Mouse (Mus musculus): Measurements from ENCODE around the gene Gm35315. TPM values are rescaled to one million over a fixed set of nuclear protein-coding genes. Genes with fewer than 3 reads are reported as not detected.
A peak's percentile ranks its signal among the peaks of the same experiment; 100 is the strongest.
"Not testable (repeated sequence)": the region's sequence is repeated elsewhere in the genome, so short reads cannot be mapped to it uniquely, and the experiment has no call there.

The Gm35315 gene
- polyA plus RNA-seq, 1 experiment from 2014 or later, result 1.1 TPM

DNA sequence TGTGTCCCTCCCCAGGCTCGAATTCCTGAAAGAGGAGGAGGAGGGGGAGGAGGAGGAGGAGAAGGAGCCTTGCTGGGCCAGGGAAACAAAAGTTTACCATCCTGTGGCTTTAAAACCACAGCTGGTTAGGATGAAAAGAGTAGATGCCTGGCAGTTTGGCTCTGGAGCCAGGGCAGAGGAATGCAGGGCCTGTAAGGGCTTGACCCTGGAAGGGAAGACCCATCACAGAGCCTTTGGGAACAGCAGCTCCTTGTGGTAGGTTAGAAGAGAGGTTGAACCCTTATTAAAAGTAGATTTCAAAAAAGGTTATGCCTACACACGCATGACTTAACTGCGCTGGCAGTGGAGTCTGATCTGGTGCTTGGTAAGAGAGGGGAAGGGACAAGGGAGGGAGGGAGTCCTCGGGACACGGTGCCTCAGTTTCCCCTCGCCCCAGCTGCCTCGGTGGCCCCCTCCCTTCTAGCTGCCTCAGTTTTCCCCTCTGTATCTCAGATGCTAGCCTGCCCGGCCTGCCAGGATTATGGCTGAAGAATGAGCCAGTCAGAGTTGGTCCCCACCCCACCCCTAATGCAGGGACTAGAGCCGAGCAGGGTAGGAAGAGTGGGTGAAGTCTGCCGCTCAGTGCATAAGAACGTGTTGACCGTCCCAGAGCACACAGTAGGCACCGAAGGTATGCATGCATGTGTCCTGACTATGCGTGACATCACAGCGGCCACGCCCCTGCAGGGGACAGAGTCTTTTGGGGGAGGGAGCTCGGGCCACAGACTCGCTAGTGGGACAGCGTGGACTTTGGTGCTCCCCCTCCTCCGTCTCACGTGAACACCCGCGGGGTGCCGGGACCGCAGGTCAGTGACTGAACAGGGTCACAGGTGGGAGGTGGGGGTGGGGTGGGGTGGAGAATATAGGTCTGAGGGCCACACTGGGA lies 5.7 kb upstream of the Gm35315 start, which contains the start of gene Plcxd1:
Gene Plcxd1, plus strand, starts transcription at position 314 of the 925 bp plus-strand sequence.
- peaks cover 24% of the 10 kb centered on the region for H3K27me3 ChIP-seq
- H3K9ac ChIP-seq, result 0 out of 2 replicates have a peak within 1 kb of the TSS, but pooled peaks have one; percentile 33
- H3K27ac ChIP-seq, result no peak within 1 kb of the TSS
- H3K4me1 ChIP-seq (replicated peaks), result peaks cover 32% of the 10 kb centered on the region
- no peaks in the 10 kb centered on the region for H3K9me3 ChIP-seq (replicated peaks)
- H3K36me3 ChIP-seq, result peaks cover 27% of the 10 kb centered on the region
- peak within 1 kb of the TSS; percentile 66 for H3K4me2 ChIP-seq
- ATAC-seq (ENCODE audit: low read depth) (0 out of 2 replicates have a peak, but pooled peaks have one; percentile 10), DNase-seq (no peak)
- 15% methylated on average over 25 of the region's 25 CpGs for WGBS (ENCODE audit: insufficient replicate concordance)
- peak within 1 kb of the TSS; percentile 39 for H3K4me3 ChIP-seq (replicated peaks)

DNA sequence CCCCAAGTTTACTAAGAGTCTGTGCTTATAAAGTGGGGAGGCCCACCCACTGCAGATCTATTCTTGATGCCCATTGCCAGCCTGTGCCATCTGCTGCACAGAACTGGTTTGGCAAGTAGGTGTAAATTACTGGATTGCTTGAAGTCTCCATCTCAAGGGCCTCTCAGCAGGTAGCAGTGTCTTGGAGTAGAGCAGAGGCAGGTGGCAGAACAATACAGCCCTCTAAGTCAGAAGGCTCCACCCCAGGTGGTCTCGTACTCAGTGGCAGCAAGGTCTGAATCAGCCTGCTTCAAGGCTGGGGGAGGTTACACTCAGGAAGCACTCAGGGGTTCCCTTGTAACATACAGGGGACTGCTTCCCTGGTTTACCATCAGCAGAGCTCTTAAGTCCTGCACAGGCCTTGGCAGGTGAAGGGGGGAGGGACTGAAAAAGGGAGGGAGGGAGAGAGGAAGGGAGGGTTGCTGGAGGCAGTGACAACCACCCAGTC lies 4.8 kb upstream of the Gm35315 start:
- WGBS (ENCODE audit: insufficient replicate concordance), result 62% methylated on average over 1 of the region's 1 CpGs
- ATAC-seq (ENCODE audit: low read depth), result no peak

DNA sequence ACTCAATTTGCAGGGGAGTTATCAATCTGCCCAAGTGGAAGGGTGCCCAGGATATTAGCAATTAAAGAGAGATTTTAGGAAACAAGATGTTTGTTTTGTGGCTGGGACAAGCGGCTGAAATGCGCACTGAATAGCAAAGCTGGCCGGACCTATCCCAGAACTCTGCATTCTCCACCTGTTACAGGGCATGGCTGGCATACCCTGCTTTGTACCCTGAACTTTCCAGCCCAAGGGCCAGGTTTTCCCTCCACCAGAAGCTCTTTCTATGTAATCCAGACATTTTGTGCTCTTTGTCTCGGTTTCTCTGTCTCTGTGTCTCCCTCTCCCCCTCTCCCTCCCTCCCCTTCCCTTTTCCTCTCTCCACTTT lies 610 bp upstream of the Gm35315 start:
- Histone ChIP-seq H3K4me3 (replicated peaks) (peak overlapping the region; percentile 60), H3K36me3 (no peaks in the 10 kb centered on the region), H3K9me3 (replicated peaks) (no peaks in the 10 kb centered on the region), H3K4me1 (replicated peaks) (peaks cover 22% of the 10 kb centered on the region), H3K9ac (peak overlapping the region; percentile 70), H3K27me3 (peaks cover 6% of the 10 kb centered on the region; the same call in 1 of the 2 replicates), H3K27ac (peak overlapping the region; percentile 81), H3K4me2 (peak overlapping the region; percentile 80)
- no peak for DNase-seq
- 3% methylated on average over 4 of the region's 4 CpGs for WGBS (ENCODE audit: insufficient replicate concordance)
- peak; percentile 35 for ATAC-seq (ENCODE audit: low read depth)

More for the DNA sequence above, 4.8 kb upstream of the Gm35315 start:
- Histone ChIP-seq H3K4me2 (no peak overlapping the region), H3K9me3 (replicated peaks) (no peaks in the 10 kb centered on the region), H3K4me3 (replicated peaks) (no peak overlapping the region), H3K27me3 (peaks cover 24% of the 10 kb centered on the region), H3K36me3 (peaks cover 18% of the 10 kb centered on the region), H3K4me1 (replicated peaks) (peaks cover 38% of the 10 kb centered on the region), H3K27ac (no peak overlapping the region), H3K9ac (no peak overlapping the region)
- no peak for DNase-seq

DNA sequence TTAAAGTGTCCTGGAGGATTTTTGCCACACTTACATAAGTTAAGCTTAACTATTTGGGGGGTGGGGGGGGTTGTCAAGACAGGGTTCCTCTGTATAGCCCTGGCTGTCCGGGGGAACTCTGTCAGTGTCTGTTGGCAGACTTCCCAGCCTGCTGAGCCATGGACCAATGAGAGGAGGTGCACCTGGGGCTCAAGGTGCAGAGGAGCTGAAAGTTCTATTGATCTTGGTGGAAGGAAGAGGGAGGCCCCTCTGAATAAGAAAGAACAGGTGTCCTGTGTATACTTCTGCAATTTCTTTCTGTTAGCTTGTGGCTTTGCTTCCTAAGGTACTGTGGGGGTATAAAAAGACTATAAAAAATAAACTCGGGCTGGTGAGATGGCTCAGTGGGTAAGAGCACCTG lies 2.7 kb downstream of the Gm35315 start:
- Histone ChIP-seq H3K27ac (no peak overlapping the region), H3K4me2 (no peak overlapping the region), H3K4me3 (replicated peaks) (no peak overlapping the region), H3K4me1 (replicated peaks) (peaks cover 22% of the 10 kb centered on the region), H3K36me3 (no peaks in the 10 kb centered on the region), H3K9me3 (replicated peaks) (no peaks in the 10 kb centered on the region), H3K9ac (no peak overlapping the region), H3K27me3 (no peaks in the 10 kb centered on the region)
- 61% methylated on average over 2 of the region's 2 CpGs for WGBS (ENCODE audit: insufficient replicate concordance)
- ATAC-seq (ENCODE audit: low read depth), result no peak
- no peak for DNase-seq

DNA sequence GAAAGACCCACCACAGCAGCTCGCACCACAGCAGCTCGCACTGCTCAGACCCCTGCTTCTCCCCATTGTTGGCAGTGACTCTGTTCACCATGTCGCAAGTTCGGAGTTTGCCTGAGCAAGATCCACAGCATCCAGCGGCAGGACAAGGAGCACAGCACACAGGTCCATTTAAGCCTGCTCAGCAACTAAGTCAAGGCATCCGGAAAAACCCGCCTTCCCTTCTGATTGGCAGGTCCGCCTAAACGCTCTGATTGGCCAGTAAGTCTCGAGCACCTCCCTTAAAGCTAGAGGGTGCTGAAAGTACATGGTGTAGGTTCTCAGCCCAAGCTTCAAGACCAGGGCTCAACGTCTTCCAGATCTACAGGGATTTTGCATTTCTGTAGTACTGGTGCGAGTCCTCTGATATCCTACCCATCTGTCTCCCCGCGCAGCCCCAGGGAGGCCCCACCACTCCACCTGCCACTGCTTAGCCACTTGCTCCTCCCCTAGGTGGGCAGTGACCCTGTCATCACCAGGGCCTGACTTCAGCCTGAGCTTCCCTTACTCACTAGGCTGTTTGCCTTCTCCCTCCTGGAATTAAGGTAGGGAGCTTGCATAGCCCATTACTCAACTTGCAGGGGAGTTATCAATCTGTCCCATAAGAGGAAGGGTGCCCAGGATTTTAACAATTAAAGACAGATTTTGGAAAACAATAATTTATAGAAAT lies 7.9 kb downstream of the Gm35315 start:
- H3K9me3 ChIP-seq (replicated peaks), result no peaks in the 10 kb centered on the region
- ATAC-seq (ENCODE audit: low read depth) (peak; percentile 80), DNase-seq (no peak)
- no peak overlapping the region for H3K9ac ChIP-seq
- peak overlapping the region; percentile 33 for H3K4me2 ChIP-seq
- H3K36me3 ChIP-seq, result no peaks in the 10 kb centered on the region
- H3K4me1 ChIP-seq (replicated peaks), result no peaks in the 10 kb centered on the region
- H3K27ac ChIP-seq, result no peak overlapping the region
- 0 out of 2 replicates have a peak overlapping the region, but pooled peaks have one; percentile 14 for H3K4me3 ChIP-seq (replicated peaks)
- H3K27me3 ChIP-seq, result no peaks in the 10 kb centered on the region
- 45% methylated on average over 14 of the region's 14 CpGs for WGBS (ENCODE audit: insufficient replicate concordance)

DNA sequence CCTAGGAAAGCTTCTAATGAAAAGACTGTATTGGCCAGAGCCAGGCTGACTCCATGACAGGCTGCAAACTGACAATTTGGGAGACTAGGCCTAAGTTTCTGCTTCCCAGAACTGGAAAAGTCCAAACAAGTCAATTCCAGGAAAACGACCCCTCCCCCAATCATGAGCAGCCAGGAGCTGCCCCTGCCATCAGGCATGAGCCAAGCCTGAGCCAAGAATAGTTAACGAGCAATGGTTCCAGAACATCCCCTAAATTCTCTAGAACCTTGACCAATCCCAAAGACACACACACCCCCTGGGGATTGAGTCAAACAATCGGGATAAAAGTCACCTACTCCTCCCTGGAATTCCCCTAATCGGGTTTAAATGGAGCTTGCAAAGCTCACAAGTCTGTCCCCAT lies 11.3 kb downstream of the Gm35315 start:
- Histone ChIP-seq H3K9me3 (replicated peaks) (no peaks in the 10 kb centered on the region), H3K4me2 (no peak overlapping the region), H3K27me3 (no peaks in the 10 kb centered on the region), H3K36me3 (peaks cover 13% of the 10 kb centered on the region), H3K9ac (no peak overlapping the region), H3K27ac (no peak overlapping the region), H3K4me1 (replicated peaks) (no peaks in the 10 kb centered on the region), H3K4me3 (replicated peaks) (no peak overlapping the region)
- ATAC-seq (ENCODE audit: low read depth) (no peak), DNase-seq (no peak)
- 68% methylated on average over 4 of the region's 4 CpGs for WGBS (ENCODE audit: insufficient replicate concordance)

DNA sequence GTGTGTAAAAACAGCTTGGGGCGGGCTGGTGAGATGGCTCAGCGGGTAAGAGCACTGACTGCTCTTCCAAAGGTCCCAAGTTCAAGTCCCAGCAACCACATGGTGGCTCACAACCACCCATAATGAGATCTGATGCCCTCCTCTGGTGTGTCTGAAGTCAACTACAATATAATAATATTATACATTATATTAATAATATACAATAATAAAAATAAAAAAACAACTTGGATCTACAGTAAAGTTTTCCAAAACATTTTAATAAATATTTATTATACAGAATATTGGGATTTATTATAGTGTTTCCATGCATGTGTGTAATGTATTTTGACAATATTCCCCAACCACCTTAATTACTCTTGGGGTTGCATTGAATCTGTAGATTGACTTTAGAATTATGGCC lies 21.8 kb downstream of the Gm35315 start, which contains the start of gene Gm17655:
Gene Gm17655, minus strand, starts transcription at position 101 of the 400 bp plus-strand sequence.
- H3K36me3 ChIP-seq; H3K9me3 ChIP-seq (replicated peaks); H3K27ac ChIP-seq; ATAC-seq (ENCODE audit: low read depth); H3K4me2 ChIP-seq; H3K9ac ChIP-seq; H3K4me3 ChIP-seq (replicated peaks); DNase-seq; H3K27me3 ChIP-seq; H3K4me1 ChIP-seq (replicated peaks): not testable (repeated sequence)
- WGBS (ENCODE audit: insufficient replicate concordance), result 81% methylated on average over 2 of the region's 2 CpGs

DNA sequence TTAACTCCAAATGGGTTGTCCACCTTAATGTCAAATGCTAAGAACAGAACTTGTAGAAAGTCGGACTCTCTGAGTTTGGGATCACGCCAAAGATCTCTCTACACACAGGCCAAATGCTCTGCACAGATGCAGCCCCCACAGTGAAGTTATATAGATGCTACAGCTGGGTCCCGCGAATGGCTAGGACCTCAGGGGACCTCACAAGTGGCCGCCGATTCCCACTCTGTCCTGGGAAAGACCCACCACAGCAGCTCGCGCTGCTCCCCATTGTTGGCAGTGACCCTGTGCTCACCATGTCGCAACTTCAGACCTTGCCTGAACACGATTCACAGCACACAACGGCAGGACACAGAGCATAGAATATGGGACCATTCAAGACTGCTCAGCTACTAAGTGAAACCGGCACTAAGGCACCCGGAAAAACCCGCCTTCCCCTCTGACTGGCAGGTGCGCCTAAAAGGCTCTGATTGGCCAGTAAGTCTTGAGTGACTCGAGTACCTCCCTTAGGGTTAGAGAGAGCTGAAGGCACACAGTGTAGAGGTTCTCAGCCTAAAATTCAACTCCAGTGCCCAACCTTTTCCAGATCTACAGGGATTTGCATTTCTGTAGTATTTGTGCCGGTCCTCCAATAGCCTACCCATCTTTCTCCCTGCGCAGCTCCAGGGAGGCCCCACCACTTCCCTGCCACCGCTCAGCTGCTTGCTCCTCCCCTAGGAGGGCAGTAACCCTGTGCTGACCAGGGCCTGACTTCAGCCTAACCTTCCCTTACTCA lies 36.4 kb downstream of the Gm35315 start:
- peak overlapping the region; percentile 69 for H3K4me2 ChIP-seq
- peak overlapping the region; percentile 75 for H3K27ac ChIP-seq
- no peaks in the 10 kb centered on the region for H3K36me3 ChIP-seq
- peak overlapping the region; percentile 74 for H3K4me3 ChIP-seq (replicated peaks)
- WGBS (ENCODE audit: insufficient replicate concordance), result 1% methylated on average over 19 of the region's 19 CpGs
- H3K9me3 ChIP-seq (replicated peaks), result no peaks in the 10 kb centered on the region
- DNase-seq (peak; percentile 76), ATAC-seq (ENCODE audit: low read depth) (peak; percentile 98)
- H3K9ac ChIP-seq, result peak overlapping the region; percentile 79
- H3K27me3 ChIP-seq, result no peaks in the 10 kb centered on the region
- H3K4me1 ChIP-seq (replicated peaks), result 0 out of 2 replicates have a peak, but pooled peaks cover 5% of the 10 kb centered on the region

All from liver, embryonic 13.5 days (tissue).